Mouse (Mus musculus) hindbrain, embryonic 11.5 days (tissue): ENCODE results near the gene Ank3. TPM values are rescaled to one million over a fixed set of nuclear protein-coding genes. Genes with fewer than 3 reads are reported as not detected.
"Not testable (repeated sequence)": the region's sequence is repeated elsewhere in the genome, so short reads cannot be mapped to it uniquely, and the experiment has no call there.

ENCODE experiments used
- ATAC-seq: fragments of 200-750 bp; cut with Nextera tagmentation; 2 replicates; pipeline ENCODE4 v1.8.0; 2017; ENCODE audit warnings: mild to moderate bottlenecking, moderate TSS enrichment, moderate library complexity; ENCODE audit not compliant: low FRiP score
- DNase-seq: peaks from one replicate; pipeline ENCODE4 v3.0.0-alpha.2; 2015; ENCODE audit warnings: low spot score
- H3K27ac ChIP-seq: fragments of 300-500 bp; sonication (generic); 2 replicates; pipeline ENCODE4 v1.5.1; 2014; ENCODE audit warnings: mild to moderate bottlenecking, low read depth, low read length
- H3K27me3 ChIP-seq: fragments of 300-500 bp; sonication (generic); 2 replicates; pipeline ENCODE4 v1.6.1; 2014; ENCODE audit warnings: mild to moderate bottlenecking, low read length, moderate library complexity, mixed read lengths; ENCODE audit not compliant: control insufficient read depth, insufficient read depth
- H3K36me3 ChIP-seq: fragments of 300-500 bp; sonication (generic); 2 replicates; pipeline ENCODE4 v1.6.1; 2014; ENCODE audit warnings: mild to moderate bottlenecking, low read length, moderate library complexity, mixed read lengths; ENCODE audit not compliant: control insufficient read depth, insufficient read depth
- H3K4me1 ChIP-seq: fragments of 300-500 bp; sonication (generic); replicated peaks from 2 replicates; pipeline ENCODE4 v1.6.1; 2014; ENCODE audit warnings: low read length, mixed read lengths; ENCODE audit not compliant: control insufficient read depth, insufficient read depth
- H3K4me2 ChIP-seq: fragments of 300-500 bp; sonication (generic); replicated peaks from 2 replicates; pipeline ENCODE4 v1.6.1; 2014; ENCODE audit warnings: mild to moderate bottlenecking, low read depth, low read length
- H3K4me3 ChIP-seq: fragments of 300-500 bp; sonication (generic); 2 replicates; pipeline ENCODE4 v1.5.1; 2014; ENCODE audit warnings: low read depth, low read length
- H3K9ac ChIP-seq: fragments of 300-500 bp; sonication (generic); 2 replicates; pipeline ENCODE4 v1.6.1; 2014; ENCODE audit warnings: low read depth, low read length
- H3K9me3 ChIP-seq: fragments of 300-500 bp; sonication (generic); 2 replicates; pipeline ENCODE4 v1.6.1; 2016; ENCODE audit warnings: low read length; ENCODE audit not compliant: control insufficient read depth
- WGBS: fragments of 180-500 bp; shearing (Covaris S2); extraction: QIAGEN DNeasy Blood & Tissue Kit; methylation state at CpG from one replicate; pipeline ENCODE4 v1.1.7; 2014; 5-methylcytosine and 5-hydroxymethylcytosine counted together
- polyA plus RNA-seq: library from polyadenylated mRNA; unstranded; fragments of >200 nt; fragmentation: Nextera tagmentation; extraction: Ambion mirVana; gene quantifications from 2 replicates; pipeline ENCODE4 v1.2.1, GENCODE M21; 2014

The Ank3 gene
- polyA plus RNA-seq, 1 experiment from 2014 or later = 97.7 TPM

- H3K4me2 ChIP-seq, H3K36me3 ChIP-seq, H3K9ac ChIP-seq, H3K9me3 ChIP-seq, H3K4me3 ChIP-seq, H3K4me1 ChIP-seq, H3K27ac ChIP-seq, ATAC-seq, DNase-seq, H3K27me3 ChIP-seq: not testable (repeated sequence)
- WGBS = 39% methylated on average over 5 of the region's 7 CpGs
Observed at GRCm38 (mm10) chr10:69910726-69911125, 512.2 kb downstream of the Ank3 start.

GRCm38 (mm10) chr10:69915566-69915965 is 517.0 kb downstream of the Ank3 start:
- Histone ChIP-seq H3K36me3 (no peaks in the 10 kb centered on the region), H3K9ac (no peak overlapping the region), H3K9me3 (no peaks in the 10 kb centered on the region), H3K27ac (no peak overlapping the region), H3K4me3 (no peak overlapping the region), H3K27me3 (no peaks in the 10 kb centered on the region), H3K4me1 (no peaks in the 10 kb centered on the region), H3K4me2 (no peak overlapping the region)
- no peak for ATAC-seq
- WGBS = 71% methylated on average over 3 of the region's 3 CpGs
- no peak for DNase-seq

- WGBS = 87% methylated on average over 4 of the region's 4 CpGs
- no peak for DNase-seq
- ATAC-seq = no peak
- Histone ChIP-seq H3K9ac (no peak overlapping the region), H3K36me3 (no peaks in the 10 kb centered on the region), H3K27ac (no peak overlapping the region), H3K4me1 (no peaks in the 10 kb centered on the region), H3K4me3 (no peak overlapping the region), H3K27me3 (no peaks in the 10 kb centered on the region), H3K4me2 (no peak overlapping the region), H3K9me3 (no peaks in the 10 kb centered on the region)
Observed at GRCm38 (mm10) chr10:69916205-69916604, 517.6 kb downstream of the Ank3 start.

- H3K4me2 ChIP-seq = no peak overlapping the region
- H3K4me1 ChIP-seq = no peaks in the 10 kb centered on the region
- no peak overlapping the region for H3K4me3 ChIP-seq
- no peak for ATAC-seq
- no peaks in the 10 kb centered on the region for H3K36me3 ChIP-seq
- DNase-seq = no peak
- H3K9me3 ChIP-seq = no peaks in the 10 kb centered on the region
- H3K27me3 ChIP-seq = no peaks in the 10 kb centered on the region
- 87% methylated on average over 10 of the region's 10 CpGs for WGBS
- no peak overlapping the region for H3K27ac ChIP-seq
- no peak overlapping the region for H3K9ac ChIP-seq
Observed at GRCm38 (mm10) chr10:69916689-69917435, 518.3 kb downstream of the Ank3 start.

- H3K9me3 ChIP-seq = no peaks in the 10 kb centered on the region
- no peaks in the 10 kb centered on the region for H3K36me3 ChIP-seq
- H3K27me3 ChIP-seq = no peaks in the 10 kb centered on the region
- H3K4me1 ChIP-seq = no peaks in the 10 kb centered on the region
- no peak overlapping the region for H3K9ac ChIP-seq
- no peak for DNase-seq
- 89% methylated on average over 5 of the region's 5 CpGs for WGBS
- H3K4me3 ChIP-seq = no peak overlapping the region
- H3K4me2 ChIP-seq = no peak overlapping the region
- no peak overlapping the region for H3K27ac ChIP-seq
- ATAC-seq = no peak
Observed at GRCm38 (mm10) chr10:69917711-69918110, 519.1 kb downstream of the Ank3 start.

GRCm38 (mm10) chr10:69918461-69919151 is 520.0 kb downstream of the Ank3 start:
- no peak for ATAC-seq
- WGBS = 91% methylated on average over 6 of the region's 6 CpGs
- Histone ChIP-seq H3K9ac (no peak overlapping the region), H3K36me3 (no peaks in the 10 kb centered on the region), H3K27me3 (no peaks in the 10 kb centered on the region), H3K4me3 (no peak overlapping the region), H3K27ac (no peak overlapping the region), H3K4me2 (no peak overlapping the region), H3K4me1 (no peaks in the 10 kb centered on the region), H3K9me3 (no peaks in the 10 kb centered on the region)
- no peak for DNase-seq

GRCm38 (mm10) chr10:69919152-69919492 is 520.5 kb downstream of the Ank3 start:
- Histone ChIP-seq H3K4me1 (no peaks in the 10 kb centered on the region), H3K4me3 (no peak overlapping the region), H3K27ac (no peak overlapping the region), H3K9ac (no peak overlapping the region), H3K36me3 (no peaks in the 10 kb centered on the region), H3K4me2 (no peak overlapping the region), H3K27me3 (no peaks in the 10 kb centered on the region), H3K9me3 (no peaks in the 10 kb centered on the region)
- WGBS = 88% methylated on average over 5 of the region's 5 CpGs
- DNase-seq (no peak), ATAC-seq (no peak)

GRCm38 (mm10) chr10:69919746-69920145 is 521.2 kb downstream of the Ank3 start:
- Histone ChIP-seq H3K4me2 (no peak overlapping the region), H3K9me3 (no peaks in the 10 kb centered on the region), H3K27ac (no peak overlapping the region), H3K4me1 (no peaks in the 10 kb centered on the region; the same call in 1 of the 2 replicates), H3K9ac (no peak overlapping the region), H3K4me3 (no peak overlapping the region), H3K36me3 (no peaks in the 10 kb centered on the region), H3K27me3 (no peaks in the 10 kb centered on the region)
- ATAC-seq = no peak
- no peak for DNase-seq
- 87% methylated on average over 7 of the region's 7 CpGs for WGBS

- DNase-seq = no peak
- H3K27me3 ChIP-seq = no peaks in the 10 kb centered on the region
- no peak overlapping the region for H3K4me3 ChIP-seq
- H3K9me3 ChIP-seq = no peaks in the 10 kb centered on the region
- H3K9ac ChIP-seq = no peak overlapping the region
- H3K36me3 ChIP-seq = no peaks in the 10 kb centered on the region
- H3K4me1 ChIP-seq = peaks cover 4% of the 10 kb centered on the region; the same call in 1 of the 2 replicates
- H3K4me2 ChIP-seq = no peak overlapping the region
- H3K27ac ChIP-seq = no peak overlapping the region
- WGBS = 86% methylated on average over 5 of the region's 5 CpGs
- ATAC-seq = no peak
Observed at GRCm38 (mm10) chr10:69922076-69922475, 523.5 kb downstream of the Ank3 start.
